In genomic region chr10:80751188-80751832, GRCm38 (mm10) we compare ENCODE assay signal across 8 mouse cellular contexts. TPM values are rescaled to one million over a fixed set of nuclear protein-coding genes. Genes with fewer than 3 reads are reported as not detected.
DNase-seq lines count a peak whose midpoint lies in the region; ATAC-seq lines count a peak whose summit lies in the region.

No protein-coding gene starts in this region.

- H3K27me3 ChIP-seq in forebrain, embryonic 15.5 days: no peaks in the 10 kb centered on the region

- no peaks in the 10 kb centered on the region for H3K9me3 ChIP-seq in forebrain, embryonic 15.5 days

- WGBS in forebrain, embryonic 15.5 days: 16% methylated on average over 16 of the region's 16 CpGs

- no peak overlapping the region for H3K4me3 ChIP-seq in forebrain, embryonic 15.5 days

- no peaks in the 10 kb centered on the region for H3K36me3 ChIP-seq in forebrain, embryonic 15.5 days

- no peak for ATAC-seq in forebrain, embryonic 15.5 days (replicated peaks)

- no peak overlapping the region for H3K9ac ChIP-seq in forebrain, embryonic 15.5 days (replicated peaks)

- DNase-seq in embryo, embryonic 10 days (ENCODE audit: low spot score): peak; percentile 24
- no peak for DNase-seq in embryo, embryonic 9.5 days (ENCODE audit: extremely low spot score)
- peak; percentile 55 for DNase-seq in adrenal gland, postnatal 25 days
- peak; percentile 72 to 79 for DNase-seq in heart, postnatal 14 days
- peak; percentile 57 to 72 for DNase-seq in kidney, postnatal 36 days
- DNase-seq in lung, postnatal 14 days: peak; percentile 67
- DNase-seq in right cerebral cortex, postnatal 14 days: peak; percentile 50

- intact Hi-C loops in heart, postnatal 14 days (cut with DNase I): no loop called here

- peaks cover 24% of the 10 kb centered on the region for H3K4me1 ChIP-seq in forebrain, embryonic 15.5 days

- H3K27ac ChIP-seq in forebrain, embryonic 15.5 days (replicated peaks): no peak overlapping the region

- peak overlapping the region; percentile 33 for H3K4me2 ChIP-seq in forebrain, embryonic 15.5 days (replicated peaks)

RNA-seq across cellular contexts. Expression of gene Dot1l, which starts 3.7 kb away (rescaled TPM):
- 97.3 and 102 TPM in 2 replicates for total RNA-seq in adrenal gland, postnatal 25 days (2021)
- polyA plus RNA-seq in forebrain, embryonic 15.5 days (2015; fragmentation: Nextera tagmentation; extraction: Ambion mirVana): 22.0 and 23.1 TPM in 2 replicates
- 10 to 100 TPM; 55.1 to 56.3 TPM for total RNA-seq in heart, postnatal 14 days (2021)

RNA-seq across cellular contexts. Expression of gene Ap3d1, which starts 9.2 kb away (rescaled TPM):
- total RNA-seq in adrenal gland, postnatal 25 days (2021): 94.4 and 102 TPM in 2 replicates
- polyA plus RNA-seq in forebrain, embryonic 15.5 days (2015; fragmentation: Nextera tagmentation; extraction: Ambion mirVana): 98.9 and 103 TPM in 2 replicates
- 10 to 100 TPM; 44.6 to 47.8 TPM for total RNA-seq in heart, postnatal 14 days (2021)

RNA-seq across cellular contexts. Expression of gene Sf3a2, which starts 46.7 kb away (rescaled TPM):
- 56.7 and 60.1 TPM in 2 replicates for total RNA-seq in adrenal gland, postnatal 25 days (2021)
- 60.2 and 62.6 TPM in 2 replicates for polyA plus RNA-seq in forebrain, embryonic 15.5 days (2015; fragmentation: Nextera tagmentation; extraction: Ambion mirVana)
- 10 to 100 TPM; 27.0 to 31.6 TPM for total RNA-seq in heart, postnatal 14 days (2021)

RNA-seq across cellular contexts. Expression of gene Plekhj1, which starts 47.1 kb away (rescaled TPM):
- 114 and 132 TPM in 2 replicates for total RNA-seq in adrenal gland, postnatal 25 days (2021)
- 140 and 154 TPM in 2 replicates for polyA plus RNA-seq in forebrain, embryonic 15.5 days (2015; fragmentation: Nextera tagmentation; extraction: Ambion mirVana)
- 10 to 100 TPM; 35.7 to 36.3 TPM for total RNA-seq in heart, postnatal 14 days (2021)

RNA-seq across cellular contexts. Expression of gene Izumo4, which starts 49.3 kb away (rescaled TPM):
- 21.6 and 37.1 TPM in 2 replicates for total RNA-seq in adrenal gland, postnatal 25 days (2021)
- polyA plus RNA-seq in forebrain, embryonic 15.5 days (2015; fragmentation: Nextera tagmentation; extraction: Ambion mirVana): 33.4 and 35.2 TPM in 2 replicates
- total RNA-seq in heart, postnatal 14 days (2021): 1 to 10 TPM; 4.5 to 4.9 TPM
